Mouse (Mus musculus) midbrain, embryonic 14.5 days (tissue): ENCODE measurements around the gene Tpte. TPM values are rescaled to one million over a fixed set of nuclear protein-coding genes. Genes with fewer than 3 reads are reported as not detected.

Experiments
- ATAC-seq: fragments of 200-750 bp; cut with Nextera tagmentation; 2 replicates; pipeline ENCODE4 v1.8.0; 2017; ENCODE audit warnings: moderate number of reproducible peaks, moderate library complexity; ENCODE audit not compliant: low FRiP score, low TSS enrichment
- DNase-seq: peaks from one replicate; pipeline ENCODE4 v3.0.0-alpha.2; 2015
- H3K27ac ChIP-seq: fragments of 300-500 bp; sonication (generic); replicated peaks from 2 replicates; pipeline ENCODE4 v1.5.1; 2014; ENCODE audit warnings: mild to moderate bottlenecking, low read depth, low read length, moderate library complexity
- H3K27me3 ChIP-seq: fragments of 300-500 bp; sonication (generic); 2 replicates; pipeline ENCODE4 v1.6.1; 2014; ENCODE audit warnings: low read length, control low read depth, mixed read lengths; ENCODE audit not compliant: control insufficient read depth, insufficient read depth
- H3K36me3 ChIP-seq: fragments of 300-500 bp; sonication (generic); 2 replicates; pipeline ENCODE4 v1.6.1; 2014; ENCODE audit warnings: low read length, control low read depth; ENCODE audit not compliant: control insufficient read depth, insufficient read depth
- H3K4me1 ChIP-seq: fragments of 300-500 bp; sonication (generic); 2 replicates; pipeline ENCODE4 v1.6.1; 2014; ENCODE audit warnings: mild to moderate bottlenecking, antibody characterized with exemption, low read length, control low read depth; ENCODE audit not compliant: control insufficient read depth, insufficient read depth
- H3K4me2 ChIP-seq: fragments of 300-500 bp; sonication (generic); 2 replicates; pipeline ENCODE4 v1.6.1; 2014; ENCODE audit warnings: mild to moderate bottlenecking, low read length, moderate library complexity
- H3K4me3 ChIP-seq: fragments of 300-500 bp; sonication (generic); replicated peaks from 2 replicates; pipeline ENCODE4 v1.5.1; 2014; ENCODE audit warnings: low read depth, low read length
- H3K9ac ChIP-seq: fragments of 300-500 bp; sonication (generic); replicated peaks from 2 replicates; pipeline ENCODE4 v1.6.1; 2014; ENCODE audit warnings: mild to moderate bottlenecking, low read length, moderate library complexity
- H3K9me3 ChIP-seq: fragments of 300-500 bp; sonication (generic); 2 replicates; pipeline ENCODE4 v1.6.1; 2016; ENCODE audit warnings: low read length, control low read depth, mixed read lengths; ENCODE audit not compliant: control insufficient read depth
- WGBS: fragments of 180-500 bp; shearing (Covaris S2); extraction: QIAGEN DNeasy Blood & Tissue Kit; methylation state at CpG from one replicate; pipeline ENCODE4 v1.1.7; 2014; 5-methylcytosine and 5-hydroxymethylcytosine counted together
- polyA plus RNA-seq: library from polyadenylated mRNA; unstranded; fragments of >200 nt; fragmentation: Nextera tagmentation; extraction: Ambion mirVana; gene quantifications from 2 replicates; pipeline ENCODE4 v1.2.1, GENCODE M21; 2014

Gene Tpte
- polyA plus RNA-seq, 1 experiment from 2014 or later = not detected

DNA sequence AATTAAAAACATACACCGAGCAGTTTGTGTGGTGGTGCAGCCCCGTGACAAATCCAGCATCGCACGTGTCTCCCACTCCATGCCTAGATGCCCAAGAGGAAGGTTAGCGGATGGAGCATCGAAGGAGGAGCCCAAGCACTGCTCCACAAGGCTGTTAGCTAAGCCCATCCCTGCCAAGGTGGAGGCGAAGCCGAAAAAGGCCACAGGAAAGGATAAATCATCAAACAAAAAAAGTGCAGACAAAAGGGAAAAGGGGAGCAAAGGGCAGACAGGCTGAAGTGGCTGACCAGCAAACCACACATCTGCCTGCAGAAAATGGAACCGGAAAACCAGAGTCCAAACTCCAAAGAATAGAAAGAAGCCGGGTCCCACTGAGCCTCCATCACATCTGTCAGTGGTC lies 23.8 kb downstream of the Tpte start:
- Histone ChIP-seq H3K27ac (no peak overlapping the region), H3K27me3 (no peaks in the 10 kb centered on the region), H3K4me1 (peaks cover 2% of the 10 kb centered on the region; the same call in 1 of the 2 replicates), H3K9me3 (no peaks in the 10 kb centered on the region), H3K4me3 (no peak overlapping the region), H3K4me2 (no peak overlapping the region), H3K36me3 (no peaks in the 10 kb centered on the region), H3K9ac (no peak overlapping the region)
- ATAC-seq (no peak), DNase-seq (no peak)
- 81% methylated on average over 10 of the region's 10 CpGs for WGBS

DNA sequence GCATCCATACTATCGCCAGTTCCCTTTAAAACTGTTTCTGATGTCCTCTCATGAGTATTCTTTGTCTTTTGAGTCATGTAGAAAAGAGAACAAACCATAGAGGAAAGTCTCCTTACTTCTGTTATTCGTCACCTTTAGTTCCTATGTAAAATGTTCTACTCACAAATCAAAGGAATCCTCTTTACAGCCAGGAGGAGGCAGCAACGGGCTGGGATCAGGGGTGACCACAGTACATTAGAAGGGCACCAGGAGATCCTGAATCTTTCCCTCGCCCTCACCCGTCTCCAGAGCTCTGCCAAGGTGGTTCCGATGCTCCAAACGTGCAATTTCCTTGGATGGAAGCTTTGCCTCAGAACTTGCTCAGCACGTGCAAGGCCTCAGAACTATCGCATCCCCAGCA lies 28.2 kb downstream of the Tpte start:
- H3K9me3 ChIP-seq = no peaks in the 10 kb centered on the region
- no peak for DNase-seq
- no peak overlapping the region for H3K27ac ChIP-seq
- no peak overlapping the region for H3K4me2 ChIP-seq
- ATAC-seq = no peak
- H3K4me3 ChIP-seq = no peak overlapping the region
- no peaks in the 10 kb centered on the region for H3K4me1 ChIP-seq
- H3K27me3 ChIP-seq = no peaks in the 10 kb centered on the region
- 77% methylated on average over 9 of the region's 9 CpGs for WGBS
- H3K9ac ChIP-seq = no peak overlapping the region
- no peaks in the 10 kb centered on the region for H3K36me3 ChIP-seq

DNA sequence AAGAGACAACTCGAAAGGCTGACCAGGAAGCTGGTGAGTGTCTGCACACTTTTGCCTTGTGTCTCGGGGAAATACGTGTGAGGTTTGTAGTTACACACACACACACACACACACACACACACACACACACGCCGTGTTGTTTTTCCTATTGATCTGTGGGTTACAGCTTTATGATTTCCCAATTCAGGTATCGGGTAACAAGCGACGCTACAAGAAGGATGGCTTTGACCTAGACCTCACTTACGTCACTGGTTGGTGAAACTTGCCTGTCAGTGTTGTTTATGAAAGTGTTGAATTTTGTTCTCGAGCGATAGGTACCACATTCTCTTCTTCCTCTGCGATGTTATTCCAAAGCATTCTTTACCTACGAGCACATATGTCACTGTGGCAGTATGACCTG lies 52.2 kb downstream of the Tpte start:
- Histone ChIP-seq H3K4me1 (no peaks in the 10 kb centered on the region), H3K9ac (no peak overlapping the region), H3K9me3 (no peaks in the 10 kb centered on the region), H3K4me3 (no peak overlapping the region), H3K27me3 (no peaks in the 10 kb centered on the region), H3K27ac (no peak overlapping the region), H3K4me2 (no peak overlapping the region), H3K36me3 (no peaks in the 10 kb centered on the region)
- WGBS = 94% methylated on average over 13 of the region's 13 CpGs
- ATAC-seq (no peak), DNase-seq (no peak)

DNA sequence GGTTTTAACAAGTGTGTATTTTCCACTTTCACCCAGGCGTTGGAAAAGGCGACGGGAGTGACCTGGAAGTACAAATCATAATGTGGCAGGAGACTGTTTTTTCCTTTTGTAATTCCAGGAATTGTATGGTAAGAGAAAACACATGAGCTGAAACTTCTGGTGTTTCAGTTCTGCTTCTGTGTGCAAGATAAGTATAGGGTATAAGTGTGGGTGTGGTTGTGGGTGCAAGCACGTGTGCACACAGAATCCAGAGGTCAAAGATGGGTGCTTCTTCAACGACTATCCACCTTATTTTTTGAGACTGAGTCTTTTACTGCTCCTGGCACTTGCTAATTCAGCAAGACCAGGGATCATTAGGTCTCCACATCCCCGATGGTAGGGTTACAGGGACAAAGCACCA lies 76.1 kb downstream of the Tpte start:
- no peak overlapping the region for H3K27ac ChIP-seq
- DNase-seq (no peak), ATAC-seq (no peak)
- H3K27me3 ChIP-seq = no peaks in the 10 kb centered on the region
- H3K4me2 ChIP-seq = no peak overlapping the region
- H3K36me3 ChIP-seq = no peaks in the 10 kb centered on the region
- no peak overlapping the region for H3K9ac ChIP-seq
- no peaks in the 10 kb centered on the region for H3K9me3 ChIP-seq
- H3K4me1 ChIP-seq = no peaks in the 10 kb centered on the region
- no peak overlapping the region for H3K4me3 ChIP-seq
- 85% methylated on average over 6 of the region's 6 CpGs for WGBS

DNA sequence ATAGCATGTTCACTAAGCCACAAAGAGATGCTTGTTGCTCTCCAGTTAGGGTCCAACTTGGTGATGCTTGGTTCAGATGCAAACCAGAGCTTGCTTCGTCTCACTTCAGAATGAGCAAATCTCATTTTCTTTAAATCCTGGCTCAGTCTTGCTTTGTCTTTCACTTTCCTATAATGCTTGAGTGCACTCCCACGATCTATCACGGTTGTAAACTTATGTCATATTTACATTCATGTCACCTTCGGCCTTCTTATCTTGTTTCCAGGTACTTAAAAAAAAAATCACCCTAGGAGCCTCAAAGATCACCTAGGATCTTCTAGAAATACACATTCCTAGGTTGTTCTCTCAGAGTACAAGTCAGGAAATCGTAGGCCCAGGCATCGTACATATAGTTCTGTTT lies 76.6 kb downstream of the Tpte start:
- no peaks in the 10 kb centered on the region for H3K27me3 ChIP-seq
- DNase-seq = no peak
- H3K9me3 ChIP-seq = no peaks in the 10 kb centered on the region
- no peak overlapping the region for H3K9ac ChIP-seq
- WGBS = 91% methylated on average over 6 of the region's 6 CpGs
- H3K36me3 ChIP-seq = no peaks in the 10 kb centered on the region
- no peak overlapping the region for H3K4me3 ChIP-seq
- no peak overlapping the region for H3K27ac ChIP-seq
- no peaks in the 10 kb centered on the region for H3K4me1 ChIP-seq
- no peak for ATAC-seq
- H3K4me2 ChIP-seq = no peak overlapping the region

DNA sequence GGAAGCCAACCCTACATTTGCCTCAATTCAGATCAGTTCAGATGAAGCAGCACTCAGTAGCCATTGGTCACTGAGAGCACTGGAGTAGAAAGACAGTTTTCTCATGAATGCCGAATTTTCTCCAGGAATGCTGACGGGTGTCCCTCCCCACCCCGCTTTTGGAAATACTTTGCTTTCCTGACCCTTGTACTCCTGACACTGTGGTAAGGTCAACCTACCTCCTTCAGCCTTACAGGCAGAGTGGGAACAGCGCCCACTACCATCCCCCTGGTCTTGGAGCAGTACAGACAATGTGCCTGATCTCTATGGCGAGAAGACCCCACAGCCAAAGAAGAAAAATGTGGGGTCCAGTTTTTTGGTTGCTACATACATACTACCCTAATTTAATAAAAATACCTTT lies 93.1 kb downstream of the Tpte start:
- Histone ChIP-seq H3K9me3 (no peaks in the 10 kb centered on the region), H3K4me3 (no peak overlapping the region), H3K4me2 (no peak overlapping the region), H3K4me1 (no peaks in the 10 kb centered on the region), H3K27ac (no peak overlapping the region), H3K9ac (no peak overlapping the region), H3K27me3 (no peaks in the 10 kb centered on the region), H3K36me3 (0 out of 2 replicates have a peak, but pooled peaks cover 6% of the 10 kb centered on the region)
- WGBS = 92% methylated on average over 5 of the region's 5 CpGs
- no peak for DNase-seq
- ATAC-seq = no peak

DNA sequence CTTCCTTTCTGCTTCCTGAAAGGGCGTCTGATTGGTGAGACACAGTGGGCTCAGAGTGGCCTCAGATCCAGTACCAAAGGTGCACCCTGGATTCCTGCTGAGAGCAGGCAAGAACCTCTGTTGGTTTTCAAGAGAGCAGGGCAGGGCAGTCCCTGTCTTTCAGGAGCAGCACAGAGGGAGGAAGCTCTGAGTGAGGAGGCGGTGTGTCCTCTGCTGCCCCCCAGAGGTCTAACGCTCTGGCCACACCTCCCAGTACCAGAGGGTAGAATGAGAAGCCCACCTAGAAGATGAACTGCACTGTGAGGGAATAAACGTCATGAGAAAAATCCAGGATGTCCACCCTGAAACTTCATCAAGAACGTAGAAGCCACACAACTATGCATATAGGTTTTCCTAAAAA lies 93.7 kb downstream of the Tpte start:
- Histone ChIP-seq H3K27me3 (no peaks in the 10 kb centered on the region), H3K4me1 (no peaks in the 10 kb centered on the region), H3K4me3 (no peak overlapping the region), H3K9ac (no peak overlapping the region), H3K27ac (no peak overlapping the region), H3K9me3 (no peaks in the 10 kb centered on the region), H3K36me3 (0 out of 2 replicates have a peak, but pooled peaks cover 9% of the 10 kb centered on the region), H3K4me2 (no peak overlapping the region)
- WGBS = 51% methylated on average over 5 of the region's 5 CpGs
- ATAC-seq = peak; percentile 71; the same call in 1 of the 2 replicates
- DNase-seq = peak; percentile 39

DNA sequence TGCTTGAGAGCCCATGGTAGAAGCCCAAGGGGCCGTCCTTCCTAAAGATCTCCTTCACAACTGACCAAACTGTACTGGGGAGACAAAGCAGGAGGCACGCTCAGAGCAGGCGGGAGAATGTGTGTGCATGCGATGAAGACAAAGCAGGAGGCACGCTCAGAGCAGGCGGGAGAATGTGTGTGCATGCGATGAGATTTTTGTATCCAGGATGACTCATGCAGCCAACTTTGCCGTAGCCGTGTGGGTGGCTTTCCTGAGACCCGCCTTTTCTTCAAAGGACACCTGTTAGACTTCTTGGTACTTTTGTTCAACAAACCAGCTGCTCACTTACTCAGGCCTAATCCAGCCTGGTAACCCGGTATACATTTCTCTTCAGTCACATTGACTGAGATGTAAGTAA lies 97.7 kb downstream of the Tpte start:
- Histone ChIP-seq H3K4me2 (no peak overlapping the region), H3K9ac (no peak overlapping the region), H3K4me3 (no peak overlapping the region), H3K9me3 (no peaks in the 10 kb centered on the region), H3K36me3 (peaks cover 16% of the 10 kb centered on the region; the same call in 1 of the 2 replicates), H3K4me1 (no peaks in the 10 kb centered on the region), H3K27me3 (no peaks in the 10 kb centered on the region), H3K27ac (no peak overlapping the region)
- no peak for ATAC-seq
- DNase-seq = no peak
- 93% methylated on average over 11 of the region's 11 CpGs for WGBS

DNA sequence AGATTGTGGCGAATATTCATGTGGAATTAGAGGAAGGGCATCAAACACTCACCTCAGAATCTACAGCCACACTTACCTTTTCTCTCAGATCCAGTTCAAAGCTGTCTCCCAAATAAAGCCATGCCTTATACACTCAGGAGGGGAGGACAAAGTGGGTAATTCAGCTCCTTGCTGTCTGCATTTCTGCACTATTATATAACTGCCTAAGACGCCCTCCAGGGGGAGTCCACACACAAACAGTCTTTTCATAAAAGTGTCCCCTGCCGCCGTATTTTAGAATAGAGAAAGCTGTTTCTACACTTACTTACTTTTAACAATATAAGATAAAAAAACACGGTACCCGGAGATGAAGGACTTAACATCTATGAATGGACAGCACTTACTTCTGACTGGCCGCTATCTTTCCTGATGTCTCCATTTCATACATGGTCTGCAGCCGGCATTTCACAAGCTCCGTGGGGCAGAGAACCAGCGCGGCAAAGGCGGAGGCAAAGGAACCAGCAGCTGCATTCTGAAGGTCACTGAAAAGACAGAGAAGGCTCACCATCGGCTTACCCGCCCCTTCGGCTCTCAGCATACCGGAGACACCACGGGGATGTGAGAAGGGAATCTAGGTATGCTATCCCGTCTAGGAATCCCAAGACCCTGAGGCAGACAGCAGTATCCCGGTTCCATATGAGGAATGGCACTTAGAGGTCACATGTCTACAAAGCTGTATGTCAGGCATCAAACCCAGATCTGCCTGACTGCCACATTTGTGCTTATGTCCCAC lies 99.8 kb downstream of the Tpte start:
- Histone ChIP-seq H3K9me3 (no peaks in the 10 kb centered on the region), H3K27ac (no peak overlapping the region), H3K4me1 (no peaks in the 10 kb centered on the region), H3K36me3 (peaks cover 16% of the 10 kb centered on the region; the same call in 1 of the 2 replicates), H3K4me2 (no peak overlapping the region), H3K9ac (no peak overlapping the region), H3K27me3 (no peaks in the 10 kb centered on the region), H3K4me3 (no peak overlapping the region)
- 86% methylated on average over 19 of the region's 19 CpGs for WGBS
- no peak for ATAC-seq
- DNase-seq = no peak
